Mouse (Mus musculus) heart, embryonic 16.5 days (tissue): Measurements from ENCODE around the gene Prss23. TPM values are rescaled to one million over a fixed set of nuclear protein-coding genes. Genes with fewer than 3 reads are reported as not detected.

Experiments
- ATAC-seq: fragments of 200-750 bp; cut with Nextera tagmentation; replicated peaks from 2 replicates; pipeline ENCODE4 v1.8.0; 2017; ENCODE audit warnings: moderate number of reproducible peaks; ENCODE audit not compliant: insufficient read depth, low FRiP score; ENCODE audit errors: extremely low read depth
- H3K27ac ChIP-seq: fragments of 300-500 bp; sonication (generic); 2 replicates; pipeline ENCODE4 v1.5.1; 2014; ENCODE audit warnings: mild to moderate bottlenecking, low read length, control low read depth, moderate library complexity
- H3K27me3 ChIP-seq: fragments of 300-500 bp; sonication (generic); 2 replicates; pipeline ENCODE4 v1.6.1; 2014; ENCODE audit warnings: low read length, mixed read lengths; ENCODE audit not compliant: control insufficient read depth, insufficient read depth
- H3K36me3 ChIP-seq: fragments of 300-500 bp; sonication (generic); 2 replicates; pipeline ENCODE4 v1.6.1; 2014; ENCODE audit not compliant: control insufficient read depth, insufficient read depth
- H3K4me1 ChIP-seq: fragments of 300-500 bp; sonication (generic); 2 replicates; pipeline ENCODE4 v1.6.1; 2014; ENCODE audit warnings: low read length, mixed read lengths; ENCODE audit not compliant: control insufficient read depth, insufficient read depth
- H3K4me2 ChIP-seq: fragments of 300-500 bp; sonication (generic); 2 replicates; pipeline ENCODE4 v1.6.1; 2014; ENCODE audit warnings: low read depth, mild to moderate bottlenecking, control low read depth, low read length
- H3K4me3 ChIP-seq: fragments of 300-500 bp; sonication (generic); 2 replicates; pipeline ENCODE4 v1.5.1; 2014; ENCODE audit warnings: mild to moderate bottlenecking, control low read depth, low read length
- H3K9ac ChIP-seq: fragments of 300-500 bp; sonication (generic); 2 replicates; pipeline ENCODE4 v1.6.1; 2014; ENCODE audit warnings: low read length, control low read depth
- H3K9me3 ChIP-seq: fragments of 300-500 bp; sonication (generic); replicated peaks from 2 replicates; pipeline ENCODE4 v1.6.1; 2016; ENCODE audit warnings: low read length; ENCODE audit not compliant: control insufficient read depth
- WGBS: fragments of 180-500 bp; shearing (Covaris S2); extraction: QIAGEN DNeasy Blood & Tissue Kit; methylation state at CpG from one replicate; pipeline ENCODE4 v1.1.7; 2014; 5-methylcytosine and 5-hydroxymethylcytosine counted together
- polyA plus RNA-seq: library from polyadenylated mRNA; unstranded; fragments of >200 nt; fragmentation: Nextera tagmentation; extraction: Ambion mirVana; gene quantifications from 2 replicates; pipeline ENCODE4 v1.2.1, GENCODE M21; 2015

Prss23 gene
- polyA plus RNA-seq, 1 experiment from 2014 or later, result 33.4 TPM

DNA sequence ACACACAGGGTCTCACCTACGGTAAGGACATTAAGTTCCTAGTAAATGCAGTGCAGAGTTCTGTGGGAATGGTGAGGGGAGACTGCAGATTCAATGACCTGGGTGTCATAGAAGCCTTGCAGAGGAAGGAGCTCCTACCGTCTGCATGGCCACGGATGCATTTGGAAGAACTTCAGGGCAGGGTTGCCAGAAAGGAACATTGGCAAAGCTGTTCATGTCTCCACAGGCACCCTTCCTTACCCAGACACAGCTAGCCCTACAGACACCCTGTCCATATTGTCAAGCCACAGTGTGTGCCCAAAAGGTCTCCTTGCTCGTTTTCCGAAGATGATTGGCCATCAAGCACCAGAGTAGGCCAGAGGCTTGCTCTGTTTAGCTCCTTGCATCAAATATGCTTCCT is 30.1 kb upstream of the Prss23 start:
- Histone ChIP-seq H3K4me3 (no peak overlapping the region), H3K36me3 (no peaks in the 10 kb centered on the region), H3K4me2 (no peak overlapping the region), H3K27me3 (no peaks in the 10 kb centered on the region), H3K9ac (no peak overlapping the region), H3K9me3 (no peaks in the 10 kb centered on the region), H3K4me1 (peaks cover under 1% of the 10 kb centered on the region; the same call in 1 of the 2 replicates), H3K27ac (no peak overlapping the region)
- WGBS, result 83% methylated on average over 5 of the region's 5 CpGs
- no peak for ATAC-seq

DNA sequence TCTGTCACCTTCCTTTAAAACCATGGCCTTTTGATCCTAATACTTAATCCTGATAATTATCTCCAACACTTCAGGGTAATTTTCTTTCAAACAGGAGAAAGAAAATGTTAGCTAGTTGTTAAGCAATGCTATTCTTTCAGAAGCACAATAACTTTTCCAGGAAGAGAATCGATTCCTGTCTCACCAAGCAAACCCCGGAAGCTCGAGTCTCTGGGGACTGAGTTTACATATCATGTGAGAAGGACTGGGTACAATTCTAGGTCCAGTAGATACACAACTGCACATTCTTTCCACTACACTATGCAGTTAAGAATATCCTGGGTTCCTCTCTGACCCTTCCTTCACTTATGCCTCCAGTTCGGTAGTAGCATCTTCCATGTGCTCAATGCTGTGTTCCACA is 29.7 kb upstream of the Prss23 start:
- H3K9me3 ChIP-seq, result no peaks in the 10 kb centered on the region
- H3K27ac ChIP-seq, result no peak overlapping the region
- ATAC-seq, result no peak
- WGBS, result 62% methylated on average over 4 of the region's 4 CpGs
- no peaks in the 10 kb centered on the region for H3K27me3 ChIP-seq
- H3K9ac ChIP-seq, result no peak overlapping the region
- H3K4me3 ChIP-seq, result no peak overlapping the region
- H3K4me1 ChIP-seq, result no peaks in the 10 kb centered on the region
- H3K4me2 ChIP-seq, result no peak overlapping the region
- no peaks in the 10 kb centered on the region for H3K36me3 ChIP-seq

DNA sequence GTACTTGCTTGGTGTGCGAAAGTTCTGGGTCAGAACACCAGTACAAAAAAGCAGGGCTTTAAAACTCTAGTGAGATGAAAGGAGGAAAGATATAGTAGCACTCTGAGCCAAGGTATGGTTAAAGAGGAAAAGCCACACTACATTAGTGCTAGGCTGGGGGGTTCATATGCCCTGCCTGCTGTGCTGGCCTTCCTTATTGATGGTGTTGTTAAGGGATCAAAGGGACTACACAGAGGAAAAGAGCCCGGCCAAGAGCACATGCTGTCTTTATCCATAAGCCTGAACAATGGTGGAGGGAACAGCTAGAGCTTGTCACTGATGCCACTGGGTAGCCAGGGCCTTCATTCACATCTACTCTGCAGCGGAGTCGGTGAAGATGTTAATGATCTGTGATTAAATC is 28.2 kb upstream of the Prss23 start:
- Histone ChIP-seq H3K4me2 (no peak overlapping the region), H3K36me3 (no peaks in the 10 kb centered on the region), H3K9ac (no peak overlapping the region), H3K27me3 (no peaks in the 10 kb centered on the region), H3K9me3 (no peaks in the 10 kb centered on the region), H3K27ac (no peak overlapping the region), H3K4me1 (no peaks in the 10 kb centered on the region), H3K4me3 (no peak overlapping the region)
- WGBS, result 74% methylated on average over 4 of the region's 4 CpGs
- no peak for ATAC-seq

DNA sequence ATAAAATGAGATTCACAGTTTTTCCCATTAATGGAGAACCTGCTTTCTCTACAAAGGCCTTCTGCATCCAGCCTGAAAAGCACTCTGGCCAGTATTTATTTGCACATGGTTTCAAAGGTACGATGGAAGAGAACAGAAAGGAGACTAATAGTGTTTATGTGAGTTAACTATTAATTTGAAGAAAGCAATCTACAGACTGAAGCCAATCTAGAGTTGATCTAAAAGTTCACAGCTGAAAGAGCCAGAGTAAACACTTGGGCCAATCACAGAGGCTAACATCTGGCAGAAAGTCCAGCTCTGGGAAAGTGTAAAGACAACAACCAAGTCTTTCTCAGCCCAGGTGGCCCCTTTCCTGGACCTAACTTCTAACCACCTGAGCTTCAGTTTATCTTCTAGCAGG is 27.1 kb upstream of the Prss23 start:
- Histone ChIP-seq H3K4me2 (no peak overlapping the region), H3K9ac (no peak overlapping the region), H3K4me1 (no peaks in the 10 kb centered on the region), H3K4me3 (no peak overlapping the region), H3K27me3 (no peaks in the 10 kb centered on the region), H3K9me3 (no peaks in the 10 kb centered on the region), H3K36me3 (no peaks in the 10 kb centered on the region), H3K27ac (no peak overlapping the region)
- WGBS, result 78% methylated on average over 1 of the region's 1 CpGs
- ATAC-seq, result no peak

DNA sequence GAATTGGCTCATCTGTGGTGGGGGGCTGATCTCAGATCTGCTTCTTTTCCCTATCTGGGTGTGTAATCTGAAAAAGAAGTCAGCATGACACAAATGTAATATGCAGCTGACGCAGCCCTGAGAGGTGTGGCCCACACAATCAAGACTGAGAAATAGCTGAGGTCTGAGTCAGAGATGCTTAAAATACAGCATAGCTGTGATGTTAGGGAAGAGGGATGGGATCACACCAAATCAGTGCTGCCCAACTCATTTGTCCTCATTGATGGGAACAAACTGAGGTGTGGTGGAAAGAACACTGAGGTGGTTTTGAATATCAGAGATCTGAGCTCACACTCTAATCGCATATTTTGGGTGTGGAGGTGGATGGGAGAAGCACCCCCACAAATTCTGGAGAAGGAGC is 14.0 kb upstream of the Prss23 start:
- no peak overlapping the region for H3K27ac ChIP-seq
- WGBS, result 63% methylated on average over 2 of the region's 2 CpGs
- H3K4me2 ChIP-seq, result no peak overlapping the region
- no peak overlapping the region for H3K4me3 ChIP-seq
- no peak overlapping the region for H3K9ac ChIP-seq
- H3K27me3 ChIP-seq, result no peaks in the 10 kb centered on the region
- H3K4me1 ChIP-seq, result 0 out of 2 replicates have a peak, but pooled peaks cover 2% of the 10 kb centered on the region
- no peaks in the 10 kb centered on the region for H3K9me3 ChIP-seq
- no peaks in the 10 kb centered on the region for H3K36me3 ChIP-seq
- no peak for ATAC-seq

DNA sequence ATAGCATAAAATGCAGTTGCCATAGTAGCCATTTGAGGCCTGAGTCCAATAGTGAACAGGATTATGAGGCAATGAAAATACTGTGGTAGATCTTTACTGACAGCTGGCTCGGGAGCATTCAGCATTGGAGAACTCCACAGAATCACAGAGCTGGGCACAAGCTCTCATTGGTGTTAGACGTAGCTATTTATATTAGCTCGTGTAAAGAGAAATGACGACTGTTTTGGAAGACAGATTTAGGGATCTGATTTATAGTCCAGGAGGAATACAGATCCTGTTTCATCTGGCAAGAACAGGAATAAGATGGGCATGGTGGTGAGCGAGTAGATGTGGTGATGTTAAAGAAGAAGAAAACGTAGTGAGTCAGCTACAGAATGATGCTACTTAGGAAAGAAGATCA is 12.4 kb upstream of the Prss23 start:
- H3K27ac ChIP-seq, result no peak overlapping the region
- no peak overlapping the region for H3K4me3 ChIP-seq
- H3K9ac ChIP-seq, result no peak overlapping the region
- no peaks in the 10 kb centered on the region for H3K9me3 ChIP-seq
- H3K4me2 ChIP-seq, result no peak overlapping the region
- H3K36me3 ChIP-seq, result no peaks in the 10 kb centered on the region
- H3K4me1 ChIP-seq, result 0 out of 2 replicates have a peak, but pooled peaks cover 2% of the 10 kb centered on the region
- WGBS, result 59% methylated on average over 6 of the region's 6 CpGs
- no peaks in the 10 kb centered on the region for H3K27me3 ChIP-seq
- no peak for ATAC-seq

DNA sequence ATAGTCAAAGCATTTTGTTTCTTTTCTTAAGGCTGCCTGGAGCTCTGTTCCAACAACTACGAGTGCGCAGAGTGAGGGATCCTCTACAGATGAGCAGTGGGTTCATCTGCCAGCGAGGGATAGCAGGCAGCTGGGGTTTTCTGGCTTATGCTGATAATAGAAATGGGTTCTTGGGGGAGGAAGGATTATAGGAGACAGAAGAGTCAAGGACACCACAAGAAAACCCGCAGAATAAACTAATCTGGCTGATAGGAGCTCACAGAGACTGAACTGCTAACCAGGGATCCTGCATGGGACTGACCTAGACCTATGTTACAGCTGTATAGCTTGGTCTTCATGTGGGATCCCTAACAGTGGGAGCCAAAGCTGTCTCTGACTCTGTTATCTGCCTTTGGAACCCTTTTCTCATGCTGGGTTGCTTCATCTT is 456 bp upstream of the Prss23 start:
- Histone ChIP-seq H3K4me3 (no peak overlapping the region), H3K36me3 (no peaks in the 10 kb centered on the region), H3K9me3 (no peaks in the 10 kb centered on the region), H3K4me1 (peaks cover 5% of the 10 kb centered on the region), H3K9ac (no peak overlapping the region), H3K4me2 (no peak overlapping the region), H3K27me3 (no peaks in the 10 kb centered on the region), H3K27ac (no peak overlapping the region)
- ATAC-seq, result no peak
- WGBS, result 71% methylated on average over 4 of the region's 4 CpGs

DNA sequence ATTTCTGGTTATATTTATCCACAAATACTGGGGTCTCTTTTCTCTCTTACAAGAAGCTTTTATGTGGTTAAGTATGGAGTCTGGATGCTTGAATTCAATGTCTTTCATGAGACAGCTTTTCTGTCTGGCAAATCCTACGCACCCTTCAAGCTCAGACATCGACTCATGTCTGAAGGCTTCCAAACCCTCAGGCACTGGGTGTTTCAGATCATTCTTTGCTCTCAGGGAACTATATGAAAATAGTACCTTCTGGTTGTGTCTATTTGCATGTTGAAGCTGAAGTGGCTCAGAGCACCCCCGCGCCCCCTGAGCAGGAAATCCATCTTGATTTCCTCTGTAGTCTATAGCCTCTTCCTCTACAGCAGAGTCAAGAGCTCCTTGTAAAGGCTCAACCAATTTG is 3.2 kb downstream of the Prss23 start:
- H3K9ac ChIP-seq, result no peak overlapping the region

DNA sequence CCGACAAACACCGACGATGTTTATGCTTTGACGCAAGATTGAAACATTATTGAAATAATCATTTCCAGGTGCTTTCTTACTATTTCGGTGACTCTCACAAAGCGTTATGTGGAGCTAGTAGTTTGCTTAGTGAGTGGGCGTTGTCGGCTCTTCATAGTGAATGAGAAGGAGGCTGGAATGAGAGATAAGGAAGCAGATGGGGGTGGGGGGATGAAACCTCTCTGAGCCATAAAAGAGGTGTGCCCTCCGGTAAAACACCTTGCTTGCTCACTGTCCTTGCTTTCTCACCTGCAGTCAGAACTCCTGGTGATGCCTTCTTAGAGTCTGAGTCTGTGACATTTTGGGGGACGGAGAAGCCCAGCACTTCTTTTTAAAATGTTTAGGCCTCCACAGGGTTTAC is 4.8 kb downstream of the Prss23 start:
- no peak for ATAC-seq

More for the DNA sequence above, 3.2 kb downstream of the Prss23 start:
- no peaks in the 10 kb centered on the region for H3K36me3 ChIP-seq
- H3K9me3 ChIP-seq, result no peaks in the 10 kb centered on the region
- no peaks in the 10 kb centered on the region; the same call in 1 of the 2 replicates for H3K27me3 ChIP-seq
- H3K4me1 ChIP-seq, result peaks cover 10% of the 10 kb centered on the region
- no peak overlapping the region for H3K4me2 ChIP-seq
- no peak overlapping the region for H3K27ac ChIP-seq
- WGBS, result 89% methylated on average over 4 of the region's 4 CpGs
- H3K4me3 ChIP-seq, result no peak overlapping the region
- no peak for ATAC-seq

More for the DNA sequence above, 4.8 kb downstream of the Prss23 start:
- Histone ChIP-seq H3K4me3 (peak overlapping the region; percentile 2; the same call in 1 of the 2 replicates), H3K27ac (no peak overlapping the region), H3K4me2 (peak overlapping the region; percentile 5), H3K4me1 (peaks cover 14% of the 10 kb centered on the region), H3K9ac (no peak overlapping the region), H3K9me3 (no peaks in the 10 kb centered on the region), H3K27me3 (no peaks in the 10 kb centered on the region; the same call in 1 of the 2 replicates), H3K36me3 (no peaks in the 10 kb centered on the region)
- 22% methylated on average over 10 of the region's 10 CpGs for WGBS
